Mouse (Mus musculus) duodenum, adult 2 months (tissue): ENCODE data around the gene Vmn2r17. TPM values are rescaled to one million over a fixed set of nuclear protein-coding genes. Genes with fewer than 3 reads are reported as not detected.

Source experiments
- polyA plus RNA-seq: library from polyadenylated mRNA; depleted of rRNA; stranded (reverse); fragments of >200 nt; gene quantifications from 2 replicates; pipeline ENCODE4 v1.2.3, GENCODE M21; 2012; ENCODE audit warnings: low replicate concordance; rRNA removed

The Vmn2r17 gene
- polyA plus RNA-seq, result not detected in 2 replicates

GRCm38 (mm10) chr5:109419388-109419787 lies at the start of gene Vmn2r17:
Vmn2r17 (plus strand) TSS chr5:109419688.

Other genes starting within 250 kb of the Vmn2r17 start
- not detected in 2 replicates for gene Vmn2r13, start 227.5 kb upstream of the Vmn2r17 start, polyA plus RNA-seq
- not detected in 2 replicates for gene Vmn2r14, start 195.0 kb upstream of the Vmn2r17 start, polyA plus RNA-seq
- gene Vmn2r15, start 122.0 kb upstream of the Vmn2r17 start, polyA plus RNA-seq, result not detected in 2 replicates
- gene Vmn2r16, start 89.5 kb upstream of the Vmn2r17 start, polyA plus RNA-seq, result not detected in 2 replicates
- gene Crlf2, start 139.3 kb downstream of the Vmn2r17 start, polyA plus RNA-seq, result 16.7 and 46.7 TPM in 2 replicates